Mouse (Mus musculus): ENCODE measurements around the gene Synj1. TPM values are rescaled to one million over a fixed set of nuclear protein-coding genes. Genes with fewer than 3 reads are reported as not detected.

Synj1 gene
- polyA plus RNA-seq, 1 experiment from 2014 or later, result 28.9 TPM

DNA sequence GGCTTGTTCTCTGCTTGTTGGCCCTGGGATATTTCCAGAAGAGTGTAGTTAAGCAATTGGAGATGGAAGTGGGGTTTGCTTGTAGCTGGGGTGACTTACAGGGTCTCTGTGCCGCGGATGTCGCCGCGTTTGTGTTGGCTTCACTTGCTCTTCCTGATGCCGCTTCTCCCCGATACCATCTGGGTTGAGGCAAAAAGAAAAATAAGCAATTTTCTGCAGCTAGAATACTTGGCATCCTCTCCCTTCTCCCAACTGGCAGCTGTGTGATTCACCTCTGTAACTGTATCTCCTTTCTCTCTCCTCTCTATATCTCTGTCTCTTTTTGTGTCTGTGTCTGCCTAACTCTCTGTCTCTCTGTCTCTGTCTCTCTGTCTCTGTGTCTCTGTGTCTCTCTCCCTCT lies 118.1 kb downstream of the Synj1 start:
- H3K9me3 ChIP-seq (ENCODE audit: control insufficient read depth, low read length), result no peaks in the 10 kb centered on the region
- WGBS, result 82% methylated on average over 7 of the region's 7 CpGs
- no peaks in the 10 kb centered on the region for H3K27me3 ChIP-seq (ENCODE audit: control insufficient read depth, insufficient read depth, low read length)
- H3K27ac ChIP-seq (ENCODE audit: low read depth, low read length), result no peak overlapping the region
- no peak for DNase-seq (ENCODE audit: low spot score)
- no peak overlapping the region for H3K4me3 ChIP-seq (ENCODE audit: low read depth, low read length)
- no peaks in the 10 kb centered on the region for H3K4me1 ChIP-seq (ENCODE audit: control insufficient read depth, insufficient read depth, low read length)
- no peak overlapping the region for H3K4me2 ChIP-seq (ENCODE audit: low read depth)
- ATAC-seq (ENCODE audit: insufficient read depth, low FRiP score, low TSS enrichment), result no peak
- H3K36me3 ChIP-seq (ENCODE audit: control insufficient read depth, insufficient read depth, low read length), result no peaks in the 10 kb centered on the region
- no peak overlapping the region for H3K9ac ChIP-seq (ENCODE audit: low read length)

DNA sequence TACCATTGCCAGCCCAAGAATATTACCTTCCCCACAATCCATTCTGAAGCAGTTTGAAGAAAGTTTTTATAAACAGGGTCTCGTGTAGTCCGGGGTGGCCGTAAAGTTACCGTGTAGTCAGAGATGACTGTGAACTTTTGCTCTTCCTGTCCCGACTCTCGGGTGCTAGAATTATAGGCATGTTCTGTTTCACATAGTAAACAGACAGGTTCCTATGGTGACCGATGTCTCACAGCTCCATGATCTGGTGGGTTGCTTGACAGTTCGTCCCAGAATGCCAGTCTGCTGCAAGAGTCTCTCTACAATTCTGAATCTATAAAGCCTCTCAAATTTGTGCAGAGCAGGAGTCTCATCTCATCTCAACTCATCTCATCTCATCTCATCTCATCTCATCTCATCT lies 119.0 kb downstream of the Synj1 start:
- Histone ChIP-seq H3K4me3 (ENCODE audit: low read depth, low read length) (no peak overlapping the region), H3K27ac (ENCODE audit: low read depth, low read length) (no peak overlapping the region), H3K9me3 (ENCODE audit: control insufficient read depth, low read length) (no peaks in the 10 kb centered on the region), H3K9ac (ENCODE audit: low read length) (no peak overlapping the region), H3K36me3 (ENCODE audit: control insufficient read depth, insufficient read depth, low read length) (no peaks in the 10 kb centered on the region), H3K27me3 (ENCODE audit: control insufficient read depth, insufficient read depth, low read length) (no peaks in the 10 kb centered on the region), H3K4me2 (ENCODE audit: low read depth) (no peak overlapping the region), H3K4me1 (ENCODE audit: control insufficient read depth, insufficient read depth, low read length) (no peaks in the 10 kb centered on the region)
- no peak for ATAC-seq (ENCODE audit: insufficient read depth, low FRiP score, low TSS enrichment)
- 72% methylated on average over 8 of the region's 8 CpGs for WGBS
- no peak for DNase-seq (ENCODE audit: low spot score)

DNA sequence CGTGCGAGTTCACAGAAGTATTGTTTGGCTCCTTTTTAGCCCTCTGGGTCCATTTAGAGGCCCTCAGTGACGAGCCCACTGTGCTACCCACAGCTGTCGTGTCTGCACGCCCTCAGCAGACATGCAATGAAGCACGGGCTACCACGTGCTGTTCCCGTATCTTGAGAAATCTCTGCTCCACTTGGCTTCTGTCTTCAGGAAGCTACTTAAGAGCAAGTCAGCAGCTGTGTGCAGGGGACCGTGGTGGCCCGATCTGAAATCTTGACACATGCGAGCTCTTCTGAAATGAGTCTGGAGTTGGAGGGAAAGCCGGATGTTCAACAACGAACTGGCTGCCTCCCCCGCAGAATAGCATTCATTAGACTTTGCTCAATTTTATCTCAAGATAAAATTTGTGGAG lies 119.5 kb downstream of the Synj1 start:
- ATAC-seq (ENCODE audit: insufficient read depth, low FRiP score, low TSS enrichment), result no peak
- no peaks in the 10 kb centered on the region for H3K27me3 ChIP-seq (ENCODE audit: control insufficient read depth, insufficient read depth, low read length)
- no peak overlapping the region for H3K4me3 ChIP-seq (ENCODE audit: low read depth, low read length)
- H3K4me2 ChIP-seq (ENCODE audit: low read depth), result no peak overlapping the region
- H3K4me1 ChIP-seq (ENCODE audit: control insufficient read depth, insufficient read depth, low read length), result no peaks in the 10 kb centered on the region
- no peak overlapping the region for H3K27ac ChIP-seq (ENCODE audit: low read depth, low read length)
- H3K9me3 ChIP-seq (ENCODE audit: control insufficient read depth, low read length), result no peaks in the 10 kb centered on the region
- DNase-seq (ENCODE audit: low spot score), result no peak
- WGBS, result 69% methylated on average over 14 of the region's 14 CpGs
- no peak overlapping the region; the same call in 1 of the 2 replicates for H3K9ac ChIP-seq (ENCODE audit: low read length)
- H3K36me3 ChIP-seq (ENCODE audit: control insufficient read depth, insufficient read depth, low read length), result no peaks in the 10 kb centered on the region

DNA sequence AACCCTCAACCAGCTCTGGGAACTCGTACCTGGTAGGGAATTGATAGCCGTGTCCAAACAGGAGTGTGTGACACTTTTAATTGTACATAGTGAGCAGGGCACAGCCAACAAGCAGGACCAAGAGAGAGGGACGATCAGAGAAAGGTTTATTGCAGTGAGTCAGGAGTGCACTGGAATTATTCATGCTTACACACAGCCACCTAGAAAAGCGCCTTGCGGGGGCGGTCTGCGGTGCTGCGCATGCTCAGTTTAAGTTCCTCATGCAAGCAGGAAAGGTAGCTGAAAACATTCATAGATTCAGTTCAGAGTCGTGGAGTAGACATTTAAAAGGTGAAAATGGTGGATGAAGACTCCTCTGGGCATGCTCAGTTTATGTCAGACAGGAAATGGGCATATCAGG lies 120.4 kb downstream of the Synj1 start:
- ATAC-seq (ENCODE audit: insufficient read depth, low FRiP score, low TSS enrichment), result no peak
- WGBS, result 87% methylated on average over 9 of the region's 9 CpGs
- no peak overlapping the region for H3K9ac ChIP-seq (ENCODE audit: low read length)

More for the DNA sequence above, 120.4 kb downstream of the Synj1 start:
- H3K4me3 ChIP-seq (ENCODE audit: low read depth, low read length), result no peak overlapping the region
- no peak for DNase-seq (ENCODE audit: low spot score)
- no peaks in the 10 kb centered on the region for H3K9me3 ChIP-seq (ENCODE audit: control insufficient read depth, low read length)
- no peak overlapping the region for H3K4me2 ChIP-seq (ENCODE audit: low read depth)
- no peaks in the 10 kb centered on the region for H3K4me1 ChIP-seq (ENCODE audit: control insufficient read depth, insufficient read depth, low read length)
- H3K27ac ChIP-seq (ENCODE audit: low read depth, low read length), result no peak overlapping the region
- H3K36me3 ChIP-seq (ENCODE audit: control insufficient read depth, insufficient read depth, low read length), result no peaks in the 10 kb centered on the region
- no peaks in the 10 kb centered on the region for H3K27me3 ChIP-seq (ENCODE audit: control insufficient read depth, insufficient read depth, low read length)

Small RNA genes within 50 kb of the gene (microRNA-seq; reads per million reads assigned to microRNA genes)
- not detected for gene Gm22933

Other genes with a start within 250 kb of the Synj1 start
- gene Urb1, start 200.9 kb downstream of the Synj1 start, polyA plus RNA-seq (2014; fragmentation: Nextera tagmentation; extraction: Ambion mirVana), result 12.8 and 14.0 TPM in 2 replicates
- gene Eva1c, start 184.6 kb downstream of the Synj1 start, polyA plus RNA-seq (2014; fragmentation: Nextera tagmentation; extraction: Ambion mirVana), result 0.73 and 0.95 TPM in 2 replicates
- gene Cfap298, start 76.2 kb downstream of the Synj1 start, polyA plus RNA-seq (2014; fragmentation: Nextera tagmentation; extraction: Ambion mirVana), result 42.8 and 47.9 TPM in 2 replicates
- 83.5 and 88.1 TPM in 2 replicates for gene Paxbp1, start 33.2 kb upstream of the Synj1 start, polyA plus RNA-seq (2014; fragmentation: Nextera tagmentation; extraction: Ambion mirVana)
- gene 4932438H23Rik, start 83.8 kb upstream of the Synj1 start, polyA plus RNA-seq (2014; fragmentation: Nextera tagmentation; extraction: Ambion mirVana), result 0.15 TPM in 1 of 2 replicates, not detected in the other
- 1.2 and 2.0 TPM in 2 replicates for gene Olig2, start 214.1 kb upstream of the Synj1 start, polyA plus RNA-seq (2014; fragmentation: Nextera tagmentation; extraction: Ambion mirVana)

Measured in neural tube, embryonic 11.5 days (tissue).